Mouse (Mus musculus): ENCODE measurements around the gene Fcna. TPM values are rescaled to one million over a fixed set of nuclear protein-coding genes. Genes with fewer than 3 reads are reported as not detected.

The Fcna gene
- not detected in 2 replicates for total RNA-seq (2012; rRNA removed)

GRCm38 (mm10) chr2:25627811-25628210, at the start of gene Fcna:
Gene Fcna, minus strand, starts transcription at chr2:25628030.
- in situ Hi-C loops (cut with MboI; ENCODE audit: low sequenced_read_pairs in 2 of 2, unreplicated experiment in 2 of 2), result no loop called here
- Histone ChIP-seq H3K4me3 (ENCODE audit: insufficient read depth in 1 of 2, low read depth in 1 of 2, low read length in 2 of 2, poor library complexity in 1 of 2, severe bottlenecking in 1 of 2) (no peak within 1 kb of the TSS), H3K9me3 (ENCODE audit: control insufficient read depth, insufficient read depth, low read depth, low read length) (no peaks in the 10 kb centered on the region), H3K9ac (ENCODE audit: insufficient read depth, low read depth, low read length, poor library complexity, severe bottlenecking) (no peak within 1 kb of the TSS), H3K36me3 (ENCODE audit: control insufficient read depth, insufficient read depth, low read length, poor library complexity, severe bottlenecking) (no peaks in the 10 kb centered on the region), H3K27ac (ENCODE audit: insufficient read depth, low read depth, low read length, poor library complexity, severe bottlenecking) (no peak within 1 kb of the TSS), H3K4me1 (ENCODE audit: control insufficient read depth in 2 of 2, insufficient read depth in 2 of 2, low read length in 2 of 2, poor library complexity in 1 of 2) (no peaks in the 10 kb centered on the region)
- TF ChIP-seq ZNF384 (IDR thresholded peaks at IDR 0.05; ENCODE audit: low read depth, low read length) (no peak), ZC3H11A (IDR thresholded peaks at IDR 0.05; ENCODE audit: borderline replicate concordance, low read depth, low read length) (no peak), MAFK (IDR thresholded peaks at IDR 0.05; ENCODE audit: insufficient read depth, low read depth, low read length) (no peak), CHD2 (IDR thresholded peaks at IDR 0.05; ENCODE audit: low read depth, low read length) (no peak), HCFC1 (IDR thresholded peaks at IDR 0.05; ENCODE audit: borderline replicate concordance, insufficient read depth, low read length) (no peak)
- no peak for DNase-seq (ENCODE audit: low read depth, low spot score)

GRCm38 (mm10) chr2:25676486-25676885, 48.7 kb upstream of the Fcna start, which contains the start of gene Lcn6:
Gene Lcn6, plus strand, starts transcription at chr2:25676786.
- in situ Hi-C loops (cut with MboI; ENCODE audit: low sequenced_read_pairs in 2 of 2, unreplicated experiment in 2 of 2), result no loop called here
- H3K27ac ChIP-seq (ENCODE audit: insufficient read depth, low read depth, low read length, poor library complexity, severe bottlenecking), result no peak within 1 kb of the TSS
- H3K4me3 ChIP-seq (ENCODE audit: insufficient read depth in 1 of 2, low read depth in 1 of 2, low read length in 2 of 2, poor library complexity in 1 of 2, severe bottlenecking in 1 of 2), result no peak within 1 kb of the TSS
- no peak within 1 kb of the TSS for H3K9ac ChIP-seq (ENCODE audit: insufficient read depth, low read depth, low read length, poor library complexity, severe bottlenecking)
- H3K4me1 ChIP-seq (ENCODE audit: control insufficient read depth in 2 of 2, insufficient read depth in 2 of 2, low read length in 2 of 2, poor library complexity in 1 of 2), result no peaks in the 10 kb centered on the region
- H3K36me3 ChIP-seq (ENCODE audit: control insufficient read depth, insufficient read depth, low read length, poor library complexity, severe bottlenecking), result no peaks in the 10 kb centered on the region
- no peak for DNase-seq (ENCODE audit: low read depth, low spot score)
- TF ChIP-seq MAFK (IDR thresholded peaks at IDR 0.05; ENCODE audit: insufficient read depth, low read depth, low read length) (no peak), ZNF384 (IDR thresholded peaks at IDR 0.05; ENCODE audit: low read depth, low read length) (no peak), HCFC1 (IDR thresholded peaks at IDR 0.05; ENCODE audit: borderline replicate concordance, insufficient read depth, low read length) (no peak), CHD2 (IDR thresholded peaks at IDR 0.05; ENCODE audit: low read depth, low read length) (no peak), ZC3H11A (IDR thresholded peaks at IDR 0.05; ENCODE audit: borderline replicate concordance, low read depth, low read length) (no peak)
- H3K9me3 ChIP-seq (ENCODE audit: control insufficient read depth, insufficient read depth, low read depth, low read length), result no peaks in the 10 kb centered on the region

DNA sequence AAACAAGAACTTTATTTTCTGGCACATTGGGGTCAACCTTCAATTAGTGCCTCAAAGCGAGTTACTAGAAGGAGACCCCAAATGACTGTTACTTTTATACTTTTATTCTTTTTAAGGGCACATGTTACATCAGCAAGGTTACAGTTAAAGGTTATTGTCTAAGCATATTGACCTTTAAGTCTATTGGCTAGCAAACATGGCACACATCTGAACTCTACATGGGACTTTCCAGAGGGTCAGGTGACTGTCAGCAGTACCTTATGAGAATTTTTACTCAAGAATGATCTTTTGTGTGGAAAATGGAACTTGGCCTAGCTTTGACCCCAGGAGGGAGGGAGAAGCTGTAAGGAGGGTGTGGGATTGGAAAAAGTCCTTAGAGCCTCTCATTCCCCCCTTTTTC, 38.7 kb upstream of the Fcna start:
- no peaks in the 10 kb centered on the region for H3K36me3 ChIP-seq (ENCODE audit: control insufficient read depth, insufficient read depth, low read length, poor library complexity, severe bottlenecking)
- no peaks in the 10 kb centered on the region for H3K9me3 ChIP-seq (ENCODE audit: control insufficient read depth, insufficient read depth, low read depth, low read length)
- no peak overlapping the region for H3K27ac ChIP-seq (ENCODE audit: insufficient read depth, low read depth, low read length, poor library complexity, severe bottlenecking)
- H3K4me3 ChIP-seq (ENCODE audit: insufficient read depth in 1 of 2, low read depth in 1 of 2, low read length in 2 of 2, poor library complexity in 1 of 2, severe bottlenecking in 1 of 2), result no peak overlapping the region
- DNase-seq (ENCODE audit: low read depth, low spot score), result no peak
- TF ChIP-seq ZNF384 (IDR thresholded peaks at IDR 0.05; ENCODE audit: low read depth, low read length), result no peak
- no peak for TF ChIP-seq HCFC1 (IDR thresholded peaks at IDR 0.05; ENCODE audit: borderline replicate concordance, insufficient read depth, low read length)
- TF ChIP-seq CHD2 (IDR thresholded peaks at IDR 0.05; ENCODE audit: low read depth, low read length), result no peak
- TF ChIP-seq MAFK (IDR thresholded peaks at IDR 0.05; ENCODE audit: insufficient read depth, low read depth, low read length), result no peak
- TF ChIP-seq ZC3H11A (IDR thresholded peaks at IDR 0.05; ENCODE audit: borderline replicate concordance, low read depth, low read length), result no peak
- in situ Hi-C loops (cut with MboI; ENCODE audit: low sequenced_read_pairs in 2 of 2, unreplicated experiment in 2 of 2), result no loop called here
- H3K9ac ChIP-seq (ENCODE audit: insufficient read depth, low read depth, low read length, poor library complexity, severe bottlenecking), result no peak overlapping the region
- no peaks in the 10 kb centered on the region for H3K4me1 ChIP-seq (ENCODE audit: control insufficient read depth in 2 of 2, insufficient read depth in 2 of 2, low read length in 2 of 2, poor library complexity in 1 of 2)

DNA sequence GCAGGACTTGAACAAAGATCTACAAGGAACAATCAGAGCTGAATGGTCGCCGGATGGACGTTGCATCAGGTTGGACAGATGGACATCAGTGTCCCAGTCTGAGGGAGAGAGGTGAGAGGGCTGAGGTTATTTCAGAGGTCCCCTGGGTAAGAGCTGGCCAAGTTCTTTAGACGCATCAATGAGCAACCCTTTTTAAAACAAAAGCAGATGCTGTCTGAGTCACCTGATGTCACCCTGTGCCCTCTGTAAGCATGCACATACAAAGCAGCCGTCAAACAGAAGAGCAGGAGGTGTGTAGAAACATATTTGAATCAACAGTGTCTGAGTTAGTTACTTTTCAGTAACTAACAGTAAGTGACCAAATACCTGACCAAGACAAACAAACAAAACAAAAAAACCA, 36.3 kb upstream of the Fcna start:
- Histone ChIP-seq H3K4me3 (ENCODE audit: insufficient read depth in 1 of 2, low read depth in 1 of 2, low read length in 2 of 2, poor library complexity in 1 of 2, severe bottlenecking in 1 of 2) (no peak overlapping the region), H3K9me3 (ENCODE audit: control insufficient read depth, insufficient read depth, low read depth, low read length) (no peaks in the 10 kb centered on the region), H3K4me1 (ENCODE audit: control insufficient read depth in 2 of 2, insufficient read depth in 2 of 2, low read length in 2 of 2, poor library complexity in 1 of 2) (no peaks in the 10 kb centered on the region), H3K36me3 (ENCODE audit: control insufficient read depth, insufficient read depth, low read length, poor library complexity, severe bottlenecking) (no peaks in the 10 kb centered on the region), H3K27ac (ENCODE audit: insufficient read depth, low read depth, low read length, poor library complexity, severe bottlenecking) (no peak overlapping the region), H3K9ac (ENCODE audit: insufficient read depth, low read depth, low read length, poor library complexity, severe bottlenecking) (no peak overlapping the region)
- no peak for TF ChIP-seq CHD2 (IDR thresholded peaks at IDR 0.05; ENCODE audit: low read depth, low read length)
- no peak for TF ChIP-seq HCFC1 (IDR thresholded peaks at IDR 0.05; ENCODE audit: borderline replicate concordance, insufficient read depth, low read length)
- no peak for TF ChIP-seq ZNF384 (IDR thresholded peaks at IDR 0.05; ENCODE audit: low read depth, low read length)
- TF ChIP-seq ZC3H11A (IDR thresholded peaks at IDR 0.05; ENCODE audit: borderline replicate concordance, low read depth, low read length), result no peak
- TF ChIP-seq MAFK (IDR thresholded peaks at IDR 0.05; ENCODE audit: insufficient read depth, low read depth, low read length), result no peak
- DNase-seq (ENCODE audit: low read depth, low spot score), result no peak
- in situ Hi-C loops (cut with MboI; ENCODE audit: low sequenced_read_pairs in 2 of 2, unreplicated experiment in 2 of 2), result no loop called here

DNA sequence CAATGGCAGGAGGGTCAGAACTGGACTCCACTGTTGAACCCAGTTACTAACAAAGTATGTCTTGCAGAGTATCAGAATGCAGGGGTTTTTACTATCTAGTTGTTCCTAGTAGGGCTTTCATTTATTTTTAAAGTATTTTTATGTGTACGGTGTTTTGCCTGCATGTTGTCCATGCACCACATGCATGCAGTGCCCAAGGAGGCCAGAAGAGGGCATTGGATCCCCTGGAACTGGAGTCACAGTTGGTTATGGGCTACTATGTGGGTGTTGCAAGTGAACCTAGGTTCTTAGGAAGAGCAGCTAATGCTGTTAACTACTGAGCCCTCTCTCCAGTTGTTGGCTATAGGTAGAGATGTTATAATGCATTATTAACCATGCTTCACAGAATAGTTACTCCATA, 35.7 kb upstream of the Fcna start:
- Histone ChIP-seq H3K9ac (ENCODE audit: insufficient read depth, low read depth, low read length, poor library complexity, severe bottlenecking) (no peak overlapping the region), H3K36me3 (ENCODE audit: control insufficient read depth, insufficient read depth, low read length, poor library complexity, severe bottlenecking) (no peaks in the 10 kb centered on the region), H3K4me3 (ENCODE audit: insufficient read depth in 1 of 2, low read depth in 1 of 2, low read length in 2 of 2, poor library complexity in 1 of 2, severe bottlenecking in 1 of 2) (no peak overlapping the region), H3K4me1 (ENCODE audit: control insufficient read depth in 2 of 2, insufficient read depth in 2 of 2, low read length in 2 of 2, poor library complexity in 1 of 2) (no peaks in the 10 kb centered on the region), H3K9me3 (ENCODE audit: control insufficient read depth, insufficient read depth, low read depth, low read length) (no peaks in the 10 kb centered on the region), H3K27ac (ENCODE audit: insufficient read depth, low read depth, low read length, poor library complexity, severe bottlenecking) (no peak overlapping the region)
- TF ChIP-seq CHD2 (IDR thresholded peaks at IDR 0.05; ENCODE audit: low read depth, low read length) (no peak), HCFC1 (IDR thresholded peaks at IDR 0.05; ENCODE audit: borderline replicate concordance, insufficient read depth, low read length) (no peak), MAFK (IDR thresholded peaks at IDR 0.05; ENCODE audit: insufficient read depth, low read depth, low read length) (no peak), ZNF384 (IDR thresholded peaks at IDR 0.05; ENCODE audit: low read depth, low read length) (no peak), ZC3H11A (IDR thresholded peaks at IDR 0.05; ENCODE audit: borderline replicate concordance, low read depth, low read length) (0 out of 2 replicates have a peak, but pooled peaks have one; percentile 27)
- in situ Hi-C loops (cut with MboI; ENCODE audit: low sequenced_read_pairs in 2 of 2, unreplicated experiment in 2 of 2), result no loop called here
- DNase-seq (ENCODE audit: low read depth, low spot score), result peak; percentile 15
